Mouse (Mus musculus): ENCODE measurements around the gene Tdrd1. TPM values are rescaled to one million over a fixed set of nuclear protein-coding genes. Genes with fewer than 3 reads are reported as not detected.

Tdrd1 gene
- polyA plus RNA-seq, 1 experiment from 2014 or later: 0.81 TPM

DNA sequence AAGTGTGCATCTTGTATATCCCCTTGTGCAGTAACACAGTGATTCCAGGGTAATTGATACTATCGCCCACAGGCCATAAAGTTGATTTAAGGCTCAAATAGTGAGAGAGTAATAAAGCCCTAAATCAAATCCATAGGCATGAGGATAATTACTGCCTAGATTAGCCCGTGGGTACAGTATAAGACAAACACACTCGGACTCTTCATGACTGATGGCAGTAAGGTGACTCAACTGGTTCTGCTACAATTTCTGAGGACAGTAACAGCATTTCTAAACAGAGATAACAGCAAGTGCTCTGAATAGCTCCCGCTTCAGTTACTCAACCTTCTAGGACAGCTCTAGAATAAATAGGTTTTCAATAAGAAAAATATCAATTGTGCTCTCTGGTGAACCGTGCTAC is 18.9 kb upstream of the Tdrd1 start:
- no peak overlapping the region for H3K9ac ChIP-seq
- ATAC-seq (ENCODE audit: borderline replicate concordance, extremely low read depth, low FRiP score, low TSS enrichment): no peak
- no peak overlapping the region for H3K27ac ChIP-seq
- H3K4me1 ChIP-seq: peaks cover 10% of the 10 kb centered on the region
- no peak overlapping the region for H3K4me2 ChIP-seq
- WGBS: 62% methylated on average over 5 of the region's 5 CpGs
- H3K27me3 ChIP-seq: no peaks in the 10 kb centered on the region
- peaks cover 47% of the 10 kb centered on the region for H3K36me3 ChIP-seq
- H3K4me3 ChIP-seq: no peak overlapping the region
- no peaks in the 10 kb centered on the region for H3K9me3 ChIP-seq

DNA sequence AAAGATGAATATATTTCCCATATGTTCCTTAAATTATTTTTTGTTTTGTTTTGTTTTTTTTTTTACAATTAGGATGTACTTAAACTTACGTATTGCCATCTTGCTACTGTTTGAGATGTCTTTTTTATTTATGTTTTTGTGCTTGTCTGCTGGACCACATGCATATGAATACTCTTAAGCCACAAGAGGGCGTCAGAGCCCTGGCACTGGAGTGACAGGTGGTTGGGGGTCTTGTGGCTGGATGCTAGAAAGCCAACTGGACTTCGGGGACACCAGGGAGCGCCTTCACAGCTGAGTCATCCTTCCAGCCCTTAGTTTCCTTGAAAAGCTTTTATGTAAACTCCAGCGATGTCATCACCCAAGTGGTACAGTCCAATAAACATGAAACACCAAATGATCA is 17.2 kb upstream of the Tdrd1 start:
- no peak for ATAC-seq (ENCODE audit: borderline replicate concordance, extremely low read depth, low FRiP score, low TSS enrichment)
- no peak overlapping the region for H3K4me2 ChIP-seq
- WGBS: 58% methylated on average over 5 of the region's 5 CpGs
- H3K36me3 ChIP-seq: peaks cover 47% of the 10 kb centered on the region
- H3K9me3 ChIP-seq: no peaks in the 10 kb centered on the region
- no peak overlapping the region for H3K4me3 ChIP-seq
- no peaks in the 10 kb centered on the region for H3K27me3 ChIP-seq
- no peak overlapping the region for H3K9ac ChIP-seq
- peaks cover 9% of the 10 kb centered on the region for H3K4me1 ChIP-seq
- H3K27ac ChIP-seq: no peak overlapping the region

DNA sequence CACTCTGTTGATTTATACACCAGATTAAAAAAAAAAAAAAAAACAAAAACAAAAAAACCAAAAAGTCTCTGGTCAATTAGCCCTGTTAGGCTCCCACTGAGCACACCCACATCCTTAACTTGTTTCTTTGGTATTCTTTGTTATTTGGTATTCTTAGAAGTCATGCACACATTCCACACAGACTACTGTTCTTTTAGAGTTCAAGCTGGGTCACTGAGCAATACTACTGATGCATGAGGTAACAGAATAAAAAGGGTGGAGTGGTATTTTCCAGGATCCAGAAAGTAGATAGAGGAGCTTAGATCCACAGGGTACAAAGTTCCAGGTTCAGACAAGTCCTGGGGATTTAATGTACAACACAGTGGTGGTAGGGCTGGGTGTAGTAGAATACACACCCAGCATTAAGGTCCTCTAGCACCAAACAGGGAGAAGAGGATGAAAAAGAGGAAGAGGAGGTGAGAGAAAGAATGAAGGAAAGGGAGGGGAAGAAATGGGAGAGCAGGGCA is 15.3 kb upstream of the Tdrd1 start:
- Histone ChIP-seq H3K27me3 (no peaks in the 10 kb centered on the region), H3K27ac (no peak overlapping the region), H3K9me3 (no peaks in the 10 kb centered on the region), H3K4me1 (peaks cover 9% of the 10 kb centered on the region), H3K36me3 (peaks cover 40% of the 10 kb centered on the region), H3K4me2 (no peak overlapping the region), H3K9ac (no peak overlapping the region), H3K4me3 (no peak overlapping the region)
- no peak for ATAC-seq (ENCODE audit: borderline replicate concordance, extremely low read depth, low FRiP score, low TSS enrichment)

DNA sequence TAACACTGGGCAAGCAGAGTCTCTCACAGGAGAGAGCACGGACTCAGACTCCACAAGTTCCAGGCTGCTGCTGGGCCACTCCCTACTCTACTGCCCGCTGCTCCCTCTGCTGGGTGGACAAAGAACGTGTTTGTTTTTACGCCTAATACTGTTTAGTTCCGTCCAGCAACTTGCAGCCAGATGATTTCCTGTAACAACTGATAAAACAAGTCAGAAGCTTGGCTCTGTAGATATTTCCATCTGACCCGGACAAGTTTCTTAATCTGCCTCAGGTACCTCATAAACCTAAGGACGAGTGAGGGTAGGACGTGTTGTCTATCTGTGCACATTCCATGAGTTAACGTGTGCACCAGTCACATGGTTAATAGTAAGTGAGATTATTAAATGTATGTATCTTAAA is 14.4 kb upstream of the Tdrd1 start:
- Histone ChIP-seq H3K4me1 (peaks cover 13% of the 10 kb centered on the region), H3K27ac (no peak overlapping the region), H3K27me3 (no peaks in the 10 kb centered on the region), H3K9ac (no peak overlapping the region), H3K4me3 (no peak overlapping the region), H3K9me3 (no peaks in the 10 kb centered on the region), H3K4me2 (no peak overlapping the region), H3K36me3 (peaks cover 32% of the 10 kb centered on the region)
- ATAC-seq (ENCODE audit: borderline replicate concordance, extremely low read depth, low FRiP score, low TSS enrichment): no peak
- WGBS: 37% methylated on average over 9 of the region's 9 CpGs

DNA sequence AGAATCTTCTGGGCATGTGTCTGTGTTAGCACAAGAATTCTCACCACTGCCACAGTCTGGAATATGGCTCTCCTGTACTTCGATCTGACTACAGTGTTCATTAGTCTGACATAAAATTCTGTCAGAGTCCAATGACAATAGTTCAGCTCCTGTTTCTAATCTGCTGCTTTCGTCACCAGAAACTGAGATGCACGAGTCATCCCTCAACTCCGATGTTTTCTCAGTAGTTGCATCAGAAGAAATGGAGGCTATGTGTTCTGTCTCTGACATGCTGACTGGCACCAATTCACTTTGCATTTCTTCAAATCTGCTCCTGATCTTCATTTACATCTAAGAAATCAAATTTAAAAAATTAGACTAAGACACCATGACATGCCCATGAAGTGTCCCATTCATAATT is 12.6 kb upstream of the Tdrd1 start:
- Histone ChIP-seq H3K4me1 (peaks cover 28% of the 10 kb centered on the region), H3K27ac (no peak overlapping the region), H3K4me2 (no peak overlapping the region), H3K4me3 (no peak overlapping the region), H3K9ac (no peak overlapping the region), H3K27me3 (no peaks in the 10 kb centered on the region), H3K36me3 (peaks cover 16% of the 10 kb centered on the region; the same call in 1 of the 2 replicates), H3K9me3 (no peaks in the 10 kb centered on the region)
- 89% methylated on average over 4 of the region's 4 CpGs for WGBS
- ATAC-seq (ENCODE audit: borderline replicate concordance, extremely low read depth, low FRiP score, low TSS enrichment): no peak

DNA sequence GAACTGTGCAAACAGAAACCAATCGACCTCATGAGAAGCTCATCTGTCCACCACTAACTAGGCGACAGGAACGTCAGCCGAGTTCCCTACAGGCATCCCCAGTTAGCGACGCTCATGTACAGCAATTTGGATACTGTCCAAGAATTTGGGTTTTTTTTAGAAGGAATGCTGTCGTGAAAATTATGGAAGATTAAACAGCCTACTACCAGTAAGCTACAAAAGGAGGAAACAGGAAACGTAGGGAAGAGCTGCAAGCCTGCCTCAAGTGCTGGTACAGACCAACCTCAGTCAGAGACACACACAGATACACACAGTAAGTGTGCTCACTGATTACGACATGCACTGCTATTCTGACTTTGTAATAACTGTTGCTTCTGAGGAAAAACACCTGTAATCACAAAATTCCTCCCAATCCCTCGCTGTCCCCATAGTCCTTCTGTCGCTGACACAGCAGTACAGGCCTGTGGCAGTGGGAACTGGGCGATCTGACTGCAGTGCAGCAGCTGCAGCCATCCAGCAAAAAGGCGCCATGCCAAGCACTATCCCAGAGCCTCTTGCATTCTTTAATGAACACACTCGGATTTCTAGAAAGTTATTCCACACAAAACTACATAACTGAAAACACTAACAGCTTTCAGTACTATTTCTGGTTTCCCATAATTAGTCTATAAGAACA is 8.0 kb upstream of the Tdrd1 start:
- peak; percentile 58 for ATAC-seq (ENCODE audit: borderline replicate concordance, extremely low read depth, low FRiP score, low TSS enrichment)
- Histone ChIP-seq H3K9me3 (no peaks in the 10 kb centered on the region), H3K4me2 (peak overlapping the region; percentile 40), H3K4me3 (no peak overlapping the region), H3K9ac (no peak overlapping the region), H3K36me3 (peaks cover 4% of the 10 kb centered on the region; the same call in 1 of the 2 replicates), H3K27ac (peak overlapping the region; percentile 85), H3K4me1 (peaks cover 44% of the 10 kb centered on the region), H3K27me3 (no peaks in the 10 kb centered on the region)
- WGBS: 10% methylated on average over 14 of the region's 14 CpGs

DNA sequence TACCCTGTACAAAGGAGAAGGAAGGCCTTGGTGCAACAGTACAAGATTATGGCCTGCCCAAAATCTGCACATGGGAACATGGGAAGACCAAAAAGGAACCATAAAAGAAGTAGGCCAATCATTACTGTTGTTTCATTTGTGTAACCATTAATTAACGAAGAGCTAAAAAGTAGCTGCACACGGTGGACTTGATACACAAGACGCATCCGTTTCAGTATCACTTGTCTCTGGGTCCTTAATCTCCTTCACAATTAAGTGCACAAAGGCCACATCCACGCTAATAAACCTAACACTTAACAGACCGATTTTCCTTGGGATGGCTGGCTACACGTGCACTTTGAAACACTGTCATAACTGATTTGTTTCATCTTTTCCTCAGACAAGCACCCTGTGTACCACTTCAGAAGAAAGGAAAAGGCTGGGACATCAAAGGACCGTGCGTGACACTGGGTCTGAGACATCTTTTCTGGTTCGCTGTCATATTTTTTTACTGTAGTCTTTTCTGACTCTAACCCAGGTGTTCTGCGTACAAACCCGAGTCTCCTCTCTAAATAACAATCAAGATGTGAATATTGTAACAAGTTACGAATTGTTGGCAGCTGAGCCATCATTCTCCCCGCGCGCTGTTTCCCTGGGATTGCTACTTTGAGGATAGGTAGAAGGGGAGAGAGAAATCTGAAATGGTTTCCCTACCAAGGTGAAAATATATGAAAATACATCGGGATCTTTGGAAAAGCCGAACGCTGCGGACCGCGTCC is 4.8 kb upstream of the Tdrd1 start:
- H3K4me3 ChIP-seq: peak overlapping the region; percentile 77
- peaks cover 44% of the 10 kb centered on the region for H3K4me1 ChIP-seq
- peak overlapping the region; percentile 80 for H3K9ac ChIP-seq
- H3K27me3 ChIP-seq: peaks cover 6% of the 10 kb centered on the region; the same call in 1 of the 2 replicates
- ATAC-seq (ENCODE audit: borderline replicate concordance, extremely low read depth, low FRiP score, low TSS enrichment): no peak
- no peaks in the 10 kb centered on the region for H3K36me3 ChIP-seq
- WGBS: 4% methylated on average over 22 of the region's 22 CpGs
- H3K4me2 ChIP-seq: peak overlapping the region; percentile 70
- no peaks in the 10 kb centered on the region for H3K9me3 ChIP-seq
- peak overlapping the region; percentile 62; the same call in 1 of the 2 replicates for H3K27ac ChIP-seq

DNA sequence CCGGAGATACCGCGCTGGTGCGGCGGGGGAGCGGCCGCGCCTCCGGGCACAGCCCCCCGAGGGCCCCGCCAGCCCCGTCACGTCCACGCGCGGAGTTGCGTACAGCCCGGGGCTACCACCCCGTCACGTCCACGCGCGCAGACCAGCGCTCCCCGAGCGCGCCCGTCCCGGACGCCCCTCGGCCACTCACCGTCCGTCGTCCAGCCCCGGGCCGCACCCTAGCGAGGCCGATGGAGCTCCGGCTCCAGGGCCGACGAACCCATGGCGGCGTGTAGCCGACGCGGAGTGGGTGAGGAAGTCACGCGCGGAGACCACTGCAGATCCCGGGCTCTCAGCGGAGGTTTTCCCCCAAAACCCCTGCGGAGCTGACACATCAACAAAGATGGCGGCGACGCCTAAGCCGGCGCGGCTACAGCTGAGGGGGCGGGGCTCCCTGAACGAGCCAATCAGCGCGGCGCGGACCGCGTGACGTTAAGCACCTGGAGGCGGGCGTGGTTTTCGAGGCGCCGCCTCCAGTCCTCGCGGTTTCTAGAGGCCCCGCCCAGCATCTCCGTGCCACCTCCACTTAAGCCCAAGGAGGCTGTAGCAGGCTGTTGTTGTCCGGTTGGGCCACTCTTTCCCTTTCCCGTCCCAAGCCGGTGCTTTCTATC is 4.1 kb upstream of the Tdrd1 start, which contains the start of gene Ccdc186:
Gene Ccdc186 (minus strand): TSS at position 393 of the 650 bp plus-strand sequence.
- Histone ChIP-seq H3K9ac (peak within 1 kb of the TSS; percentile 80), H3K27ac (peak within 1 kb of the TSS; percentile 62), H3K9me3 (no peaks in the 10 kb centered on the region), H3K36me3 (no peaks in the 10 kb centered on the region), H3K27me3 (peaks cover 13% of the 10 kb centered on the region; the same call in 1 of the 2 replicates), H3K4me3 (peak within 1 kb of the TSS; percentile 77), H3K4me1 (peaks cover 38% of the 10 kb centered on the region), H3K4me2 (peak within 1 kb of the TSS; percentile 70)
- WGBS: under 1% methylated on average over 76 of the region's 79 CpGs
- peak; percentile 96 for ATAC-seq (ENCODE audit: borderline replicate concordance, extremely low read depth, low FRiP score, low TSS enrichment)

DNA sequence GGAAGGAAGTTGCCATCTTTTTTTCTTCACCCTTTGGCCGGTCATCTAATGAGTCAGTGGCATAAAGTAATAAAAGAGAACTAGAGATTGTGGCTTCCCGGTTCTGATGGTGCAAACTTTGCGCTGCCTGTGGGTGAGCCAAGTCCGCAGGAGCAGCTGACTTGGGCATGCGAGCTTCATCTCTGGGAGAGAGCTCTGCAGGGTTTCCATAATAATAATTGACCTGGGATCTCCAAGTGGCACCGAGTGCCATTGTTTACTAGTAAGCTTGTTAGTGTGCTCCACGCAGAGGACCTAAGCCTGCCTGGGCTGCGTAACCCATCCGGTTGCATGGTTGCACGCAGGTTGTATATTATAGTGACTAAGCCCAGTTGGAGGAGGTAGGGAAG is 3.6 kb upstream of the Tdrd1 start:
- 22% methylated on average over 10 of the region's 10 CpGs for WGBS
- Histone ChIP-seq H3K4me3 (peak overlapping the region; percentile 77), H3K4me2 (peak overlapping the region; percentile 70), H3K27ac (peak overlapping the region; percentile 0; the same call in 1 of the 2 replicates), H3K9ac (0 out of 2 replicates have a peak overlapping the region, but pooled peaks have one; percentile 5), H3K36me3 (no peaks in the 10 kb centered on the region), H3K27me3 (peaks cover 14% of the 10 kb centered on the region; the same call in 1 of the 2 replicates), H3K4me1 (peaks cover 33% of the 10 kb centered on the region), H3K9me3 (no peaks in the 10 kb centered on the region)
- ATAC-seq (ENCODE audit: borderline replicate concordance, extremely low read depth, low FRiP score, low TSS enrichment): peak; percentile 24; the same call in 1 of the 2 replicates

DNA sequence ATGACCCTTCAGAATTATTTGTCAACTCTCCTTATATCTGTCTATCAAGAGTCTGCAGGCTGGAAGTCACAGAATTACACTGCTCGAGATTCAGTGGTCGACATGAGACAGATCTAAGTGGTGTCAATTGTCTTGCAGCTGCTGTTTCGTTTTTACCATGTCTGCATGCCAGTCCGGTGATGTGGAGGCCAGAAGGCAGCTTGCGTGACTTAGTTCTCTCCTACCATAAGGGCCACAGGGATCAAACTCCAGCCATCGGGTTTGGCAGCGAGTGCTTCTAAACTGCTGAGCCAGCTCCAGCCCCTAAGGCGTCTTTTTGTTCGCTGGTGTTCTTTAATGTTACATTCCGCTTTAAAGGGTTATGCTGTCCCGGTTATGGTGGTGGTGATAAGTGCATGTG is 2.3 kb downstream of the Tdrd1 start:
- Histone ChIP-seq H3K4me3 (no peak overlapping the region), H3K27me3 (peaks cover 14% of the 10 kb centered on the region; the same call in 1 of the 2 replicates), H3K9me3 (no peaks in the 10 kb centered on the region), H3K27ac (no peak overlapping the region), H3K4me1 (0 out of 2 replicates have a peak, but pooled peaks cover 6% of the 10 kb centered on the region), H3K36me3 (no peaks in the 10 kb centered on the region), H3K9ac (no peak overlapping the region), H3K4me2 (no peak overlapping the region)
- 65% methylated on average over 11 of the region's 11 CpGs for WGBS
- ATAC-seq (ENCODE audit: borderline replicate concordance, extremely low read depth, low FRiP score, low TSS enrichment): no peak

DNA sequence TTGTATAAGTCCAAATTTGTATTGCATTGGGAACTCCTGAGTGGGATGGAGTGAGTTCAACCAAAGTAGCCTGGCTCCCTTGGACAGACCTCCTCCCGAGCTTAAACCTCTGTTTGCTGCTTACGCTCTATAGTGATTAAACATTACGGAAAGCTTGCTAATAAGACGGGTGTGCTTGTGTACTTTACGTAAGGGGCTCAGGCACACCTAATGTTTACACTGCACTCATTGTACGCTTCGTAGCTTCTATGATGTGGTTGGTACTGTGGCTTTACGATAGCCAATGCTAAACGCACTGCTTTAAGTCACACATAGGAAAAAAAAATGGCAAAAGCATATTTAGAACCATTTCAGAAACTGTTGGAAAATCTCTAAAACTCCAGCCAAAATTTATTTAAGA is 3.3 kb downstream of the Tdrd1 start:
- Histone ChIP-seq H3K4me1 (0 out of 2 replicates have a peak, but pooled peaks cover 6% of the 10 kb centered on the region), H3K9me3 (no peaks in the 10 kb centered on the region), H3K4me2 (no peak overlapping the region), H3K9ac (no peak overlapping the region), H3K36me3 (no peaks in the 10 kb centered on the region), H3K4me3 (no peak overlapping the region), H3K27me3 (peaks cover 14% of the 10 kb centered on the region; the same call in 1 of the 2 replicates), H3K27ac (no peak overlapping the region)
- 54% methylated on average over 9 of the region's 9 CpGs for WGBS
- no peak for ATAC-seq (ENCODE audit: borderline replicate concordance, extremely low read depth, low FRiP score, low TSS enrichment)

Measured in lung, embryonic 15.5 days (tissue).